Mouse (Mus musculus): Measurements from ENCODE around the gene Rtn4.

The Rtn4 gene

DNA sequence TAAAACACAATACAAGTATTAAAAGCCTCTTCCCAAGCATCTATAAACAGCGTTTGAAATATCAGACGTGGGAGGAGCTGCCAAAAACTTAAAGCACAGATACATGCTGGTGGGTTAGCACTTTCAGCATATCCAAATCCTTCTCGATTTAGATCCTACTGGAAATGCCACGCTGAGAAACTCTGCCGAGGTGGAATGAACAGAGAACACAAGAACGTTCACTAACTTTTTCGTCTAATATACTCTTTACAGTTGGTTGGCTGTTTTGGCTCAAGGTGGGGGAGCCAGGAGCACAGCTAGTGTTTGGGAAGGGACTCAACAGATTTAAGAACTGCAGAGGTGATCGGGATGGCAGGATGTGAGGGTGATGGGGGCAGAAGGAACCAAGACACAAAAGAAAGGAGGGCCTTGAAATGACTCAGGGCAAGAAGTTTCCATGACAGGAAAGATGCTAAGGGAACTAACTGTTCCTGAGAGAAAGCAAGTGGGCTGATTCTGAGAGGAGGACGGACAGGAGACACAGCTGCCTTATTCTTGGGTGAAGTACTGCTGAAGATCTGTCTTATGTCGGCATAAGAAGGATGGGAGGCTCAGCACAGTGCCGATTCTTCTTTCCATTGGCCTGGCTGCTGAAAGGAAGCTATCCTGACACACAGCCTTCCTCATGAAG, 73.7 kb downstream of the Rtn4 start:
- no peak for DNase-seq

- no peak for DNase-seq
Measured at GRCm38 (mm10) chr11:29768523-29768922, 75.8 kb downstream of the Rtn4 start.

- DNase-seq, result no peak
Measured at GRCm38 (mm10) chr11:29770666-29771400, 78.1 kb downstream of the Rtn4 start.

- DNase-seq, result peak; percentile 21 to 44
Measured at GRCm38 (mm10) chr11:29772279-29772678, 79.5 kb downstream of the Rtn4 start.

DNA sequence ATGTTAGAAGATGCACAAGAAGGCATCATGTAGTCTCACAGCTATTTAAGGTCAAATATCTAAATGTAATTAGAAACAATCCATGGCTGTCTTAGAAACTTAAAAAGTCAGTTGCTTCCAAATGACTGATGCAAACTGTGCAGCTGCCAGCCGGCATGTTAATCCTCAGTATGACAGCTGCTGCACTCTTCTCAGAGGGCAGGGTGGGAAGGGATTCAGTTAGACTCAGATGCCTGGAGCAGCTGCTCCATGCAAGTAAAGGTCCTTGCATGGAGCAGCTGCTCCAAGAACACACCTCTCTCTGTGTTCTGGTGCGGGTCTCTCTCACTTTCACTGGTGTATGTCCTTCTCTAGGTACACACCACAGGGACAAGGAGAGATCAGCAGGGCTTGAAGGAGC, 81.5 kb downstream of the Rtn4 start:
- no peak for DNase-seq

DNA sequence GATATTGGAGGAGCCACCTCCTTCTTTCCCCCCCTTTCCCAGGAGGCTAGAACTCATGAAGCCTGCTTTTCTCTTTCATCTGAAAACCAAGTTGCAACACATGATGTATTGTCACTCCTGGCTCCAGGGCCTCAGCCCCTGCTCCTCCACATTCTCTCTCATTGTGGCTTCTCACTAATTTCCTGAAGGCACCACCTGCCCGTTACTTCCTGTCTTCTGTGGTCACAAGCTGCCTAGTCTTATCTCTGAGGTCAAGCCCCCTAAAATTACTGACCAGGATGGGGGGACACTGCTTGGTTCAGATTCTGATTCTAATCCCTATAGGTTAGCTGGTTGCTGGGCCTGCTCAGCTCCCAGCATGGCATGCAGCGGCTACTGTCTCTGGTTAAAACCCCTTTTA, 82.0 kb downstream of the Rtn4 start:
- no peak for DNase-seq

- peak; percentile 35 to 43 for DNase-seq
Measured at GRCm38 (mm10) chr11:29777964-29778363, 85.2 kb downstream of the Rtn4 start.

DNA sequence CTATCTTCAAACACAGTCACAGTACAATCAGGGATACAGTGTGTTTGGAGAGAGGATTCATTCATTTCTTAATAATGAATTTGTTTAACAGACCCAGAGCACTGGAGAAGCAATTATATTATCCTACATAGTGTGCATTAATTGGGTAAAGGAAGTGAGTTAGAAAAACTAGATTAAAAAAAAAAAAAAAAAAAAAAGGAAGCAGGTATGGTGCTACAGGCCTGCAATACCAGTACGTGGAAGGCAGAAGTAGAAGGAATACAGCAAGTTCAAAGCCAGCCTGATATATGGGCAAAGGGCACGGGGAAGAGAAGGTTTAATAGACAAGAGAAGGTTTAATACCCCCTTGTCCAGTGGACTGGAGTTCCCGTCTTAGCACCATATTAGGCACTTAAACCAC, 86.2 kb downstream of the Rtn4 start:
- no peak for DNase-seq

DNA sequence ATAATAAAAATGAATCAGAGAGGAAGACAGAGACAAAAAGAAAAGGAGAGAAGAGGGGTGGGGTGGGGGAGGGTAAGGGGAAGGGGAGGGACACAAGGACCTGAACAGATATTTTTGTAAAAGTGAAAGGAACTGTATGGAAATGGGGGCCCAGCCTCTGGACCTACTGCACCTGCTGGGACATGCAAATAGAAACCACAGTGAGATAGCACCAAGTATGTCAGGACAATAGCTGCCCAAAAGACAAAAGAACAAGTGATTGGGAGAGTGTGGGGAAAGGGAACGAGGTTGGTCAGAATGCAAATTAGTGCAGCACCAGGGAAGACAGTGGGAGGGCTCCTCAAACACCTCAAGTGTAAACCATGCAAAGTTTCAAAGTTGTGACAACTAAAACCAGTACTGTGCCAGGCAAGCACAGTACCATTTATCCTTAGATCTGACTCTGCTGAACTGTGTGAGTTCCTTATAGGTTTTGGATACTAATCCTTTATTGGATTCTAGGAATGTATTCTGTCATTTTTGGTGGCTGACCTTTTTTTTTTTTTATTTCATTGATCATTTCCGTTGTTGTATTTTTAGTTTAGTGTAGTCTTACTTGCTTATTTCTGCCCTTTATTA, 86.8 kb downstream of the Rtn4 start:
- DNase-seq, result no peak

DNA sequence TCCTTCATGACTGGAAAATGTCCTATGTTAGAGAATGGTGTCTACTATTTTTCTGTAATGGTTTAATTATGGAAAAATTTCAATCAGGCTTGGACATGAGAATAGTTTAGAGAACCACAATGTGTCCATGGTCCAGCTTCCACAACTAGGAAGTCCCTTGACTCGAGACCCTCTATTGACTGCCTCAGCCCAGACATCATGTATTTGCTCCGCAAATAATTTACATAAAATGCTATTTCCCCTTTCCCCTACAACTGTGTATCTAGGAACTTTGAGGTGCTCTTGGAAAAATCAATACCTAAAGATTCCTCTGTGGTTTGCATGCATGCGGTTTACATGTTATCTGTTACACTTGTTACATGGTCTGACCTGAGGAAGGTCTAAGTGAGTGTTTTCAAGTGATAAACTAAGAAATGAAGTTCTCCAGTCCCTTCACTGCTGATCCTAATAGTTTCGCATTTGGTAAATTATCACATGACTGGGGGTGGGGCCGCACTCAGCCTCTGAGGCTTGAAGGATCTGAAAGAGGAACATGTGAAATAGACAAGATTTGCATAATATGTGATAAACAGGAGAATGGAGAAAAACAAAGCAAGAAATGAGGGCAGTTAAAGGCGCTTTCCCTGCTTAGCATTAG, 94.0 kb downstream of the Rtn4 start:
- peak in 1 of 2 experiments; percentile 3 for DNase-seq

DNA sequence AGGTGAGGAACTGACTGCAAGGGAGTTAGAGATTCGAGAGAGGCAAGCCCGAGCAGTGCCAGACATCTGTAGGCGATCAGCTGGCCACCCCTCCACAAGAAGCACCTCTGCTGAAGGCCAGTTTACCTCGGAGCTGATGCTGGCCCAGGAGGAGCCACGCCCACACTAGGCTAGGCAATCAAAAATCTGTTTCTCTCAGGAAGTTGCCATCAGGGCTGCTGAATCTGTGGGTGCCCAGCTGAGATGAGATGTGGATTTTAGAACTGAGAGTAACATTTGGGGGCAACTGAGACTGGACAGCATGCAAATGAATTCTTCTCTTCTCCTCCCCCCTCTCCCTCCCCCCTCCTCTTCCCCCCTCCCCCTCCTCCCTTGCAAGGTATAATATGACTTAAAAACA, 94.7 kb downstream of the Rtn4 start:
- no peak for DNase-seq

DNA sequence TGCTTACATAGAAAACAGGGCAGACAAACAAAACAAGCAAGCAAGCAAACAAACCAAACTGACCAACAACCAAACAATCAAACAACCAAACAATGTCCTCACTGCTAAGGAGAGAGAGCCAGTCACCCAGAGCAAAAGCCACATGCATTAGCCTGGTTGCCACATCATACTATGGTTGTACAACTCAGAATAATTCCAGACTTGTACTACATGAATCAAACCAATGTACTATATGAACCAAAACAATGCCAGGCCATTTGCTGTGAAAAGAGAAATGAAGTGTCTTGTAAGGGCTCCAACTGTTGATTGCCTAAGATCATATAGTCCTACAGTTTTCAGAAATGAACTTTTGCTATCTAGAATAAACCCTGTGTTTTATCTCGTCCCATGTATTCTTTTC, 95.8 kb downstream of the Rtn4 start:
- no peak for DNase-seq

DNA sequence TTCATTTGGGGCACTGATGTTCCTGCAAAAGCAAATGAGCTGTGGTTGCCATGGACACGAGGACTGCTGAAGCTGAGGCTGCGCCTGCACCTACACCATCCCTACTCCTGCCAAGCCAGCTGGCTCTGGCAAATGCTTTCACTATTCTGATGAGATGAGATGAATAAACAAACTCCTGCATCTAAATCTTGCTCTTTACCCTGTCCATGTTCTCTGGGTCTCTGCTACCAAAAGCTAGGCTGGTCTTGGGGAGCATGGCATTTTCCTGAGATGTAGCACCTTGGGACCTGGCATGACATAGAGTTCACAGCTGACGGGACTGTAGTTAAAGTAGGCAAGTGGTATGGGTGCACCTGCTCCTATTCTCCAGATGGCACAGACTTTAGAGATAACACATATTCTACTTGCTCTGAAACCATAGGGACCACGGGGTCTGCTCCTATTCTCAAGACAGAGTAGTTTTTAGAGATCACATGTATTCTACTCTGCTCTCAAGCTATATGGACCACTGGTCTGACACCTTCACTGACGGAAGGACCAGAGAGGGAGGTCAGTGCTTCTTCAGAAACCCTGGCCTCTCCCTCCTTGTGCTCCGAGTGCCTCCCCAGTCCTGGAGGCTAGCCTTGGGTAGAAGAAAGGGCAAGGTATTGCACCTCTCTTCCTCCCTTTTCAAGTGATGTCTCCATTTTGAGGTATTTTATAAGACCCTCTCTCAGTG, 96.3 kb downstream of the Rtn4 start:
- DNase-seq, result no peak

GRCm38 (mm10) chr11:29790796-29791195, 98.0 kb downstream of the Rtn4 start:
- no peak for DNase-seq
